Mouse (Mus musculus): ENCODE measurements around the gene Klc4.

DNA sequence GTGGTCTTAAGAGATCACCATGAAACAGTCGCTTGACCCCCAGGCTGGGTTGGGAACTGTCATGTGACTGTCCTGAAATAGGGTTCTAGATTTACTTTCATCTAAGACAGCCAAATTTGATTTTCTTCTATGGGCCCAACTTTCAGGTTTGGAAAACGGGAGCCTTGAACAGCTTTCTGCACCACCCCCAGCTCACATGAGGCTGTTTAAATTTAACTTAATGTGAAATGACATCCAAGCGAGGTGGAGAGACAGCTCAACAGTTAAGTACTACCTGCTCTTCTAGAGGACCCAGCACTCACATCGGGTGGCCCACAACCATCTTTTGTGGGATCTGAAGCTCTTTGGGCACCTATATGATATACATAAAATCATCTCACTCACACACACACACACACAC, 46.9 kb downstream of the Klc4 start:
- TF ChIP-seq EP300 (IDR thresholded peaks at IDR 0.05; ENCODE audit: low read depth) = no peak
- TF ChIP-seq CTCF (IDR thresholded peaks at IDR 0.05; ENCODE audit: low read depth) = no peak
